Mouse (Mus musculus) cerebellum, postnatal 25 days (tissue): ENCODE measurements around the gene Vmn1r52.
"Not testable (repeated sequence)": the region's sequence is repeated elsewhere in the genome, so short reads cannot be mapped to it uniquely, and the experiment has no call there.

ENCODE experiments used
- DNase-seq, 2 experiments: peaks; one replicate each; pipeline ENCODE4 v3.0.0; 2021; ENCODE audit warnings: mixed read lengths in 2 of 2

Gene Vmn1r52

GRCm38 (mm10) chr6:90174508-90174907, at the start of gene Vmn1r52:
Gene Vmn1r52 (plus strand): TSS chr6:90174808.
- no peak for DNase-seq

- no peak for DNase-seq
These were observed 14.5 kb upstream of the Vmn1r52 start for GRCm38 (mm10) chr6:90160139-90160538.

- DNase-seq = not testable (repeated sequence)
These were observed 27.9 kb downstream of the Vmn1r52 start, which contains the start of gene V1ra8 for GRCm38 (mm10) chr6:90202493-90202892. Gene V1ra8 (plus strand): TSS chr6:90202793.

GRCm38 (mm10) chr6:90224338-90224737, 49.7 kb downstream of the Vmn1r52 start, which contains the start of gene Vmn1r53:
Gene Vmn1r53 (minus strand): TSS chr6:90224438.
- no peak for DNase-seq
